Mouse (Mus musculus) cortical plate, adult 2 months (tissue): ENCODE results near the gene Exoc2.

Experiments
- CTCF ChIP-seq: fragments of 200-500 bp; IDR thresholded peaks from 2 replicates; pipeline ENCODE4 v1.5.1; 2011; ENCODE audit warnings: mild to moderate bottlenecking, control low read depth, low read length; ENCODE audit not compliant: insufficient read depth; ENCODE audit errors: extremely low read depth
- POLR2A ChIP-seq: fragments of 200-500 bp; IDR thresholded peaks from 2 replicates; pipeline ENCODE4 v1.6.1; 2011; ENCODE audit warnings: mild to moderate bottlenecking, low read length, control low read depth; ENCODE audit not compliant: insufficient read depth; ENCODE audit errors: extremely low read depth

DNA sequence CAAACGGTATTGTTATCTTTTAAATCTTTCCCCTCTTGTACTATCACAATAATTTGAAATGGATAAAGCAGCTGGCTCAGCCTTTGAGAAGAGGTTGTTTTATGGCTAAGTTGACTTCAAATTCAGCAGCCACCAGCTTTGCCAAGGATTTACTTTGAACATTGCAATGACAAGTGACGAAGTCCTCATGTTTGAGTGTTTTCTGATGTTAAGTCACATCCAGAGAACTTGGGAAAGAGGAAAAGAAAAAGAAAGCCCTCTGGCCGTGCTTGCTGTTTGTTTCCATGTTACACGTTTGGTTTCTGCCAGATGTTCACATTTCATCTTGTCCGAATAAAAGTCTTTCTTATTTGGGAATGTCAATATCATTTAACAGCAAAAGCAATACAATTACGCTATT, 48.0 kb upstream of the Exoc2 start:
- TF ChIP-seq POLR2A (no peak), CTCF (no peak)
